Mouse (Mus musculus) erythroblast, embryonic 14.5 days (primary cell): Measurements from ENCODE around the gene Tmem108.

Experiments
- GATA1 ChIP-seq: IDR thresholded peaks from 2 replicates; pipeline ENCODE4 v1.6.1; 2012; ENCODE audit warnings: low read length, inconsistent platforms, mixed read lengths
- TAL1 ChIP-seq: IDR thresholded peaks from 3 replicates; pipeline ENCODE4 v1.6.1; 2012; ENCODE audit warnings: low read length, inconsistent platforms, mixed read lengths

GRCm38 (mm10) chr9:103721081-103721480 is 40.6 kb downstream of the Tmem108 start:
- TF ChIP-seq GATA1 (no peak), TAL1 (no peak)
